9 mouse cellular contexts compared by ENCODE assay signal in genomic region chr11:51265326-51265725, GRCm38 (mm10). TPM values are rescaled to one million over a fixed set of nuclear protein-coding genes. Genes with fewer than 3 reads are reported as not detected.
DNase-seq lines count a peak whose midpoint lies in the region; ATAC-seq and TF ChIP-seq lines count a peak whose summit lies in the region.
"Had no signal": no experiment of that assay in that cellular context is flagged by ENCODE, and none has a peak within 500 bp of the region (broad histone marks: within the 10 kb centered on the region; RNA-seq: fewer than 3 reads in every experiment).

No protein-coding gene starts in this region.

- WGBS in hindbrain, embryonic 16.5 days: 52% methylated on average over 3 of the region's 3 CpGs
- 44% methylated on average over 3 of the region's 3 CpGs for WGBS in liver, postnatal 0 days (ENCODE audit: insufficient replicate concordance)

- peak overlapping the region in 1 of 2 experiments; percentile 71; a peak in 2 of 4 replicates for H3K4me3 ChIP-seq in MEL (ENCODE audit: control insufficient read depth in 1 of 2, insufficient read depth in 1 of 2, low read depth in 2 of 2, low read length in 2 of 2)
- H3K4me3 ChIP-seq in erythroblast, embryonic 14.5 days (replicated peaks): peak overlapping the region; percentile 92
- H3K4me3 ChIP-seq in hindbrain, embryonic 16.5 days (ENCODE audit: low read length): no peak overlapping the region
- peak overlapping the region; percentile 91 for H3K4me3 ChIP-seq in liver, postnatal 0 days (ENCODE audit: low read depth, low read length)

- no peaks in the 10 kb centered on the region for H3K27me3 ChIP-seq in MEL (ENCODE audit: control insufficient read depth in 1 of 2, insufficient read depth in 2 of 2, low read length in 2 of 2)
- peaks cover 2% of the 10 kb centered on the region; the same call in 1 of the 2 replicates for H3K27me3 ChIP-seq in erythroblast, embryonic 14.5 days (ENCODE audit: control insufficient read depth)
- H3K27me3 ChIP-seq in hindbrain, embryonic 16.5 days (replicated peaks; ENCODE audit: control insufficient read depth, insufficient read depth, low read length): no peaks in the 10 kb centered on the region
- H3K27me3 ChIP-seq in liver, postnatal 0 days (ENCODE audit: insufficient read depth, low read length): no peaks in the 10 kb centered on the region
- H3K27me3 ChIP-seq in splenic B cell, adult 2 months (ENCODE audit: control insufficient read depth, insufficient read depth, low read length, poor library complexity, severe bottlenecking): no peaks in the 10 kb centered on the region

- no peak for ATAC-seq in hindbrain, embryonic 16.5 days
- ATAC-seq in liver, postnatal 0 days: no peak

- TF ChIP-seq RAD21 in MEL (IDR thresholded peaks at IDR 0.05; ENCODE audit: low read depth, low read length): no peak

- H3K9me3 ChIP-seq in MEL (replicated peaks; ENCODE audit: insufficient read depth, low read length): no peaks in the 10 kb centered on the region
- H3K9me3 ChIP-seq in erythroblast, embryonic 14.5 days (ENCODE audit: control insufficient read depth, low read length): no peaks in the 10 kb centered on the region
- no peaks in the 10 kb centered on the region for H3K9me3 ChIP-seq in hindbrain, embryonic 16.5 days (ENCODE audit: control insufficient read depth, low read length)
- no peaks in the 10 kb centered on the region for H3K9me3 ChIP-seq in liver, postnatal 0 days (ENCODE audit: low read length)

- H3K9ac ChIP-seq in MEL (ENCODE audit: control insufficient read depth, low read depth, low read length, poor library complexity, severe bottlenecking): peak overlapping the region; percentile 90
- H3K9ac ChIP-seq in hindbrain, embryonic 16.5 days (ENCODE audit: low read depth, low read length): no peak overlapping the region
- no peak overlapping the region for H3K9ac ChIP-seq in liver, postnatal 0 days (replicated peaks)

- peak; percentile 25 for DNase-seq in adrenal gland, adult 2 months
- DNase-seq in adrenal gland, postnatal 25 days: no peak
- DNase-seq in MEL (ENCODE audit: low read depth, low spot score): peak; percentile 60
- no peak for DNase-seq in liver, postnatal 0 days
- peak; percentile 37 for DNase-seq in splenic B cell, adult 2 months (ENCODE audit: low read depth, low spot score)
- no peak for DNase-seq in spleen, adult 12 weeks (ENCODE audit: low spot score)

- H3K4me1 ChIP-seq in MEL (ENCODE audit: control insufficient read depth in 1 of 2, insufficient read depth in 2 of 2, low read length in 2 of 2): peaks cover 8 to 16% of the 10 kb centered on the region in 2 experiments
- H3K4me1 ChIP-seq in erythroblast, embryonic 14.5 days (ENCODE audit: control insufficient read depth): peaks cover 48% of the 10 kb centered on the region
- H3K4me1 ChIP-seq in hindbrain, embryonic 16.5 days (ENCODE audit: control insufficient read depth, insufficient read depth, low read depth, low read length): peaks cover 25% of the 10 kb centered on the region
- H3K4me1 ChIP-seq in liver, postnatal 0 days (ENCODE audit: insufficient read depth): peaks cover 25% of the 10 kb centered on the region

- no peak for TF ChIP-seq EP300 in MEL (IDR thresholded peaks at IDR 0.05; ENCODE audit: low read depth in 1 of 2, low read length in 2 of 2)
- TF ChIP-seq EP300 in liver, postnatal 0 days (IDR thresholded peaks at IDR 0.05; ENCODE audit: low read depth): no peak

- H3K36me3 ChIP-seq in MEL (ENCODE audit: control insufficient read depth in 1 of 2, insufficient read depth in 2 of 2, low read length in 2 of 2): peaks cover 31 to 34% of the 10 kb centered on the region in 2 experiments
- peaks cover 54% of the 10 kb centered on the region for H3K36me3 ChIP-seq in erythroblast, embryonic 14.5 days (ENCODE audit: control insufficient read depth)
- no peaks in the 10 kb centered on the region for H3K36me3 ChIP-seq in hindbrain, embryonic 16.5 days (ENCODE audit: control insufficient read depth, insufficient read depth, low read length)
- peaks cover 31% of the 10 kb centered on the region for H3K36me3 ChIP-seq in liver, postnatal 0 days (replicated peaks; ENCODE audit: insufficient read depth, low read length)
- H3K36me3 ChIP-seq in splenic B cell, adult 2 months (ENCODE audit: control insufficient read depth, insufficient read depth, low read length, poor library complexity, severe bottlenecking): no peaks in the 10 kb centered on the region

- peak; percentile 50 to 60 (median 55) for TF ChIP-seq CTCF in MEL (IDR thresholded peaks at IDR 0.05 in 2 of 3, conservative IDR thresholded peaks at IDR 0.05 in 1 of 3; ENCODE audit: control insufficient read depth in 1 of 3, insufficient read depth in 1 of 3, low read depth in 2 of 3, low read length in 3 of 3, poor library complexity in 1 of 3, severe bottlenecking in 1 of 3)
- peak; percentile 75 for TF ChIP-seq CTCF in liver, postnatal 0 days (IDR thresholded peaks at IDR 0.05; ENCODE audit: low read depth)

- peak overlapping the region; percentile 87 for H3K4me2 ChIP-seq in hindbrain, embryonic 16.5 days (ENCODE audit: low read length)
- peak overlapping the region; percentile 97 for H3K4me2 ChIP-seq in liver, postnatal 0 days (ENCODE audit: low read depth, low read length)

- no peak overlapping the region for H3K27ac ChIP-seq in MEL (ENCODE audit: control insufficient read depth, low read depth, low read length)
- H3K27ac ChIP-seq in hindbrain, embryonic 16.5 days (ENCODE audit: low read depth, low read length): no peak overlapping the region
- peak overlapping the region; percentile 98; the same call in 1 of the 2 replicates for H3K27ac ChIP-seq in liver, postnatal 0 days (ENCODE audit: low read depth)

- no peak for TF ChIP-seq POLR2A in MEL (IDR thresholded peaks at IDR 0.05; ENCODE audit: control insufficient read depth in 1 of 2, insufficient read depth in 1 of 2, low read depth in 1 of 2, low read length in 2 of 2, poor library complexity in 1 of 2)

- H3K79me2 ChIP-seq in MEL (ENCODE audit: control insufficient read depth, insufficient read depth, low read length, poor library complexity): peaks cover 44% of the 10 kb centered on the region

TF ChIP-seq in MEL, 35 proteins besides CTCF, POLR2A, EP300 and RAD21:
- 0 out of 2 replicates have a peak, but pooled peaks have one; percentile 23 for TF ChIP-seq MAZ (IDR thresholded peaks at IDR 0.05; ENCODE audit: low read depth, low read length)
- TF ChIP-seq UBTF (IDR thresholded peaks at IDR 0.05; ENCODE audit: borderline replicate concordance, insufficient read depth, low read depth, low read length): no peak
- peak; percentile 36 for TF ChIP-seq SMC3 (IDR thresholded peaks at IDR 0.05; ENCODE audit: low read depth, low read length)
- TF ChIP-seq SIN3A (IDR thresholded peaks at IDR 0.05; ENCODE audit: low read length): peak; percentile 13; the same call in 1 of the 2 replicates
- TF ChIP-seq HCFC1 (IDR thresholded peaks at IDR 0.05; ENCODE audit: low read depth, low read length): no peak

RNA-seq across cellular contexts. Expression of gene BC049762, which starts 2.5 kb away (rescaled TPM):
- total RNA-seq in adrenal gland, adult 2 months (2021): under 1 TPM in 1 of 2 experiments, not detected in 1; 0.46 TPM
- polyA plus RNA-seq in adrenal gland, adult 2 months (2012; rRNA removed): 0.57 TPM in 1 of 2 replicates, not detected in the other
- total RNA-seq in adrenal gland, postnatal 25 days (2021): not detected in 2 replicates
- total RNA-seq in MEL (2012; rRNA removed): not detected in 2 replicates
- polyA plus RNA-seq in MEL (2012; ENCODE audit: insufficient read depth in 1 of 2, insufficient read length in 2 of 2, low read depth in 1 of 2, low replicate concordance in 2 of 2, missing spikeins in 1 of 2): under 1 TPM in 1 of 2 experiments, not detected in 1; 0.11 TPM
- polyA plus RNA-seq in erythroblast, embryonic 14.5 days (2012): not detected in 2 replicates
- polyA plus RNA-seq in hindbrain, embryonic 16.5 days (2015; fragmentation: Nextera tagmentation; extraction: Ambion mirVana): 0.24 and 0.30 TPM in 2 replicates
- 0.48 and 1.3 TPM in 2 replicates for polyA plus RNA-seq in liver, postnatal 0 days (2015; fragmentation: Nextera tagmentation; extraction: Ambion mirVana)
- total RNA-seq: neutrophil, adult 5-6 weeks had no signal

RNA-seq across cellular contexts. Expression of gene Clk4, which starts 3.8 kb away (rescaled TPM):
- 100 to 1,000 TPM in 1 of 2 experiments, 10 to 100 TPM in 1; 64.9 to 108 TPM for total RNA-seq in adrenal gland, adult 2 months (2021)
- 5.3 and 6.8 TPM in 2 replicates for polyA plus RNA-seq in adrenal gland, adult 2 months (2012; rRNA removed)
- total RNA-seq in adrenal gland, postnatal 25 days (2021): 111 and 129 TPM in 2 replicates
- total RNA-seq in MEL (2012; rRNA removed): 47.1 and 61.0 TPM in 2 replicates
- polyA plus RNA-seq in MEL (2012; ENCODE audit: insufficient read depth in 1 of 2, insufficient read length in 2 of 2, low read depth in 1 of 2, low replicate concordance in 2 of 2, missing spikeins in 1 of 2): 100 to 1,000 TPM in 1 of 2 experiments, 10 to 100 TPM in 1; 47.9 to 244 TPM
- 0.33 and 0.47 TPM in 2 replicates for polyA plus RNA-seq in erythroblast, embryonic 14.5 days (2012)
- polyA plus RNA-seq in hindbrain, embryonic 16.5 days (2015; fragmentation: Nextera tagmentation; extraction: Ambion mirVana): 113 and 121 TPM in 2 replicates
- polyA plus RNA-seq in liver, postnatal 0 days (2015; fragmentation: Nextera tagmentation; extraction: Ambion mirVana): 41.0 and 45.8 TPM in 2 replicates

RNA-seq across cellular contexts. Expression of gene Col23a1, which starts 24.4 kb away (rescaled TPM):
- 1 to 10 TPM; 1.1 to 6.9 TPM for total RNA-seq in adrenal gland, adult 2 months (2021)
- polyA plus RNA-seq in adrenal gland, adult 2 months (2012; rRNA removed): 0.97 and 1.4 TPM in 2 replicates
- total RNA-seq in adrenal gland, postnatal 25 days (2021): 7.3 and 9.9 TPM in 2 replicates
- total RNA-seq in MEL (2012; rRNA removed): under 0.01 and 0.03 TPM in 2 replicates
- under 1 TPM in 1 of 2 experiments, not detected in 1; 0.03 TPM for polyA plus RNA-seq in MEL (2012; ENCODE audit: insufficient read depth in 1 of 2, insufficient read length in 2 of 2, low read depth in 1 of 2, low replicate concordance in 2 of 2, missing spikeins in 1 of 2)
- not detected in 2 replicates for polyA plus RNA-seq in erythroblast, embryonic 14.5 days (2012)
- 4.4 and 6.1 TPM in 2 replicates for polyA plus RNA-seq in hindbrain, embryonic 16.5 days (2015; fragmentation: Nextera tagmentation; extraction: Ambion mirVana)
- polyA plus RNA-seq in liver, postnatal 0 days (2015; fragmentation: Nextera tagmentation; extraction: Ambion mirVana): 0.09 and 0.13 TPM in 2 replicates

RNA-seq across cellular contexts. Expression of gene Gm12569, which starts 45.1 kb away (rescaled TPM):
- total RNA-seq in adrenal gland, adult 2 months (2021): not detected
- polyA plus RNA-seq in adrenal gland, adult 2 months (2012; rRNA removed): not detected in 2 replicates
- not detected in 2 replicates for total RNA-seq in adrenal gland, postnatal 25 days (2021)
- not detected in 2 replicates for total RNA-seq in MEL (2012; rRNA removed)
- polyA plus RNA-seq in MEL (2012; ENCODE audit: insufficient read depth in 1 of 2, insufficient read length in 2 of 2, low read depth in 1 of 2, low replicate concordance in 2 of 2, missing spikeins in 1 of 2): not detected
- not detected in 2 replicates for polyA plus RNA-seq in erythroblast, embryonic 14.5 days (2012)
- polyA plus RNA-seq in hindbrain, embryonic 16.5 days (2015; fragmentation: Nextera tagmentation; extraction: Ambion mirVana): not detected in 2 replicates
- not detected in 2 replicates for polyA plus RNA-seq in liver, postnatal 0 days (2015; fragmentation: Nextera tagmentation; extraction: Ambion mirVana)
- total RNA-seq: neutrophil, adult 5-6 weeks had no signal

Comparison
In these comparisons a context has a peak if more than half of its experiments do, and no peak if none do; other contexts are left out.
1. DNase-seq: peak in adrenal gland, adult 2 months (single experiment), MEL (single experiment) and splenic B cell, adult 2 months (single experiment); none in adrenal gland, postnatal 25 days (single experiment), liver, postnatal 0 days (single experiment) and spleen, adult 12 weeks (single experiment).